Mouse (Mus musculus) heart, postnatal 0 days (tissue): ENCODE data around the gene Nalcn.

Experiments used
- CTCF ChIP-seq: IDR thresholded peaks from 2 replicates; pipeline ENCODE4 v1.5.1; 2016; ENCODE audit warnings: antibody characterized with exemption, control low read depth, low read depth
- EP300 ChIP-seq: IDR thresholded peaks from 2 replicates; pipeline ENCODE4 v1.6.1; 2016; ENCODE audit warnings: antibody characterized with exemption, low read depth

- TF ChIP-seq CTCF: no peak
- TF ChIP-seq EP300: no peak
Measured at GRCm38 (mm10) chr14:123462026-123462425, 164.9 kb downstream of the Nalcn start.
